Mouse (Mus musculus): ENCODE measurements around the gene 1700066M21Rik.

1700066M21Rik gene

GRCm38 (mm10) chr1:57394051-57394450 lies 16.6 kb downstream of the 1700066M21Rik start:
- DNase-seq, result peak; percentile 38

- DNase-seq, result no peak
Observed at GRCm38 (mm10) chr1:57400321-57400720, 22.9 kb downstream of the 1700066M21Rik start.

GRCm38 (mm10) chr1:57400877-57401276 lies 23.5 kb downstream of the 1700066M21Rik start:
- DNase-seq, result no peak

- no peak for DNase-seq
Observed at GRCm38 (mm10) chr1:57402116-57402515, 24.7 kb downstream of the 1700066M21Rik start.

- peak; percentile 88 for DNase-seq
Observed at GRCm38 (mm10) chr1:57406187-57407151, 29.0 kb downstream of the 1700066M21Rik start, which contains the start of the genes Maip1 and Tyw5. Maip1 (plus strand) TSS chr1:57406328. Tyw5 (minus strand) TSS chr1:57407101.

GRCm38 (mm10) chr1:57408994-57409393 lies 31.6 kb downstream of the 1700066M21Rik start:
- no peak for DNase-seq

- no peak for DNase-seq
Observed at GRCm38 (mm10) chr1:57413397-57413796, 36.0 kb downstream of the 1700066M21Rik start.

GRCm38 (mm10) chr1:57423696-57424095 lies 46.3 kb downstream of the 1700066M21Rik start:
- DNase-seq, result peak; percentile 66

- peak; percentile 91 for DNase-seq
Observed at GRCm38 (mm10) chr1:57428368-57429308, 51.2 kb downstream of the 1700066M21Rik start.

GRCm38 (mm10) chr1:57429786-57430483 lies 52.5 kb downstream of the 1700066M21Rik start:
- peak; percentile 76 for DNase-seq

- DNase-seq, result no peak
Observed at GRCm38 (mm10) chr1:57433141-57433540, 55.7 kb downstream of the 1700066M21Rik start.

Measured in embryo, embryonic 11 days (tissue).